Mouse (Mus musculus) erythroblast, embryonic 14.5 days (primary cell): ENCODE measurements at regions not wholly inside any gene's neighbourhood (a gene's known extent, or its start where the extent isn't known, plus 50 kb on each side); places are given as distances from the start of the nearest gene placed in this dataset.

ENCODE experiments used
- GATA1 ChIP-seq: IDR thresholded peaks from 2 replicates; pipeline ENCODE4 v1.6.1; 2012; ENCODE audit warnings: low read length, inconsistent platforms, mixed read lengths
- TAL1 ChIP-seq: IDR thresholded peaks from 3 replicates; pipeline ENCODE4 v1.6.1; 2012; ENCODE audit warnings: low read length, inconsistent platforms, mixed read lengths

- TF ChIP-seq GATA1 (no peak), TAL1 (no peak)
Observed at GRCm38 (mm10) chr12:26191268-26191981, 223.6 kb downstream of the Rnf144a start.
